Mouse (Mus musculus) gastrocnemius, adult 18-20 months (tissue): ENCODE results near the gene Pde9a. TPM values are rescaled to one million over a fixed set of nuclear protein-coding genes. Genes with fewer than 3 reads are reported as not detected.
"Not testable (repeated sequence)": the region's sequence is repeated elsewhere in the genome, so short reads cannot be mapped to it uniquely, and the experiment has no call there.

Experiments used
- DNase-seq: peaks from one replicate; pipeline ENCODE4 v3.0.0; 2021; ENCODE audit warnings: low spot score
- long read RNA-seq, 2 experiments: library from polyadenylated mRNA; stranded (forward); transcript quantifications; one replicate each; pipeline ENCODE4 v2.0.0; 2021
- total RNA-seq, 2 experiments: library from RNA; stranded (reverse); gene quantifications; 2 replicates each; pipeline ENCODE4 v1.2.3; 2021

Gene Pde9a
- total RNA-seq, result 1 to 10 TPM in 1 of 2 experiments, under 1 TPM in 1; 1.00 to 1.6 TPM
- long read RNA-seq, experiment 1, result 0 reads
- long read RNA-seq, experiment 2, partial matches to known transcripts, result 0 of 1 reads
- long read RNA-seq, experiment 2, other reads (novel, unspliced or antisense), result 0 of 1 reads

GRCm38 (mm10) chr17:31385671-31386665, at the start of gene Pde9a:
Gene Pde9a (plus strand): TSS chr17:31386210.
- DNase-seq, result peak; percentile 14

- DNase-seq, result no peak
Measured at GRCm38 (mm10) chr17:31339769-31340168, 46.2 kb upstream of the Pde9a start.

GRCm38 (mm10) chr17:31342191-31342590, 43.8 kb upstream of the Pde9a start:
- no peak for DNase-seq

- DNase-seq, result peak; percentile 75
Measured at GRCm38 (mm10) chr17:31344172-31344801, 41.7 kb upstream of the Pde9a start.

- DNase-seq, result no peak
Measured at GRCm38 (mm10) chr17:31344816-31345215, 41.2 kb upstream of the Pde9a start.

- no peak for DNase-seq
Measured at GRCm38 (mm10) chr17:31348129-31348528, 37.9 kb upstream of the Pde9a start.

GRCm38 (mm10) chr17:31349388-31349787, 36.6 kb upstream of the Pde9a start:
- DNase-seq, result no peak

GRCm38 (mm10) chr17:31351984-31352383, 34.0 kb upstream of the Pde9a start:
- DNase-seq, result no peak

GRCm38 (mm10) chr17:31353255-31353654, 32.8 kb upstream of the Pde9a start:
- no peak for DNase-seq

GRCm38 (mm10) chr17:31354684-31355083, 31.3 kb upstream of the Pde9a start:
- DNase-seq, result not testable (repeated sequence)

- DNase-seq, result no peak
Measured at GRCm38 (mm10) chr17:31355792-31356502, 30.1 kb upstream of the Pde9a start.

GRCm38 (mm10) chr17:31360582-31360981, 25.4 kb upstream of the Pde9a start:
- DNase-seq, result no peak

GRCm38 (mm10) chr17:31365586-31366166, 20.3 kb upstream of the Pde9a start:
- no peak for DNase-seq

- no peak for DNase-seq
Measured at GRCm38 (mm10) chr17:31370221-31370620, 15.8 kb upstream of the Pde9a start.

GRCm38 (mm10) chr17:31370931-31371330, 15.1 kb upstream of the Pde9a start:
- DNase-seq, result no peak

- DNase-seq, result peak; percentile 63
Measured at GRCm38 (mm10) chr17:31377961-31378360, 8.0 kb upstream of the Pde9a start.

GRCm38 (mm10) chr17:31378361-31378761, 7.6 kb upstream of the Pde9a start:
- peak; percentile 14 for DNase-seq

GRCm38 (mm10) chr17:31379086-31379485, 6.9 kb upstream of the Pde9a start:
- DNase-seq, result no peak

GRCm38 (mm10) chr17:31379863-31380262, 6.1 kb upstream of the Pde9a start:
- DNase-seq, result no peak

- no peak for DNase-seq
Measured at GRCm38 (mm10) chr17:31383320-31383719, 2.7 kb upstream of the Pde9a start.

- DNase-seq, result peak; percentile 54
Measured at GRCm38 (mm10) chr17:31384968-31385627, 912 bp upstream of the Pde9a start.
